Comparison of ENCODE assay signal across 9 mouse cellular contexts in the genomic region with DNA sequence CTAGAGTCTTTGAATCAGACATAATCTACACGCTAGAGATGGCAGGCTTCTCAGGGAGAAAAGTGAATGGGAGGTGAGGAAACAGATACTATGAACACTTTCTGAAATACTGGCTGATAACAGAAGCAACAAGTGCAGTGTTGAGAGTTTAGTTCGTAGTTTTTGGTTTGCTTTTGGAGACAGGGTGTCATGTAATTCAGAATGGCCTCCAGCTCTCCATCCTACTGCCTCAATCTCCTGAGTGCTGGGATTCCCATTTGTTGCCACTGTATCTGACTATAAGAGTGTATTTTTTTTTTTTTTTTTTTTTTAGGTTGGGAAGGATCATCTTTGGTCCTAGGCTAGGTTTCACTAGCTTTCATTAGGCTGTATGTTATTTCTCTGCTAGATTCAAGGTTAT. TPM values are rescaled to one million over a fixed set of nuclear protein-coding genes. Genes with fewer than 3 reads are reported as not detected.
DNase-seq lines count a peak whose midpoint lies in the region; ATAC-seq and TF ChIP-seq lines count a peak whose summit lies in the region.
"Had no signal": no experiment of that assay in that cellular context is flagged by ENCODE, and none has a peak within 500 bp of the region (broad histone marks: within the 10 kb centered on the region; RNA-seq: fewer than 3 reads in every experiment).

No protein-coding gene starts in this region.

- peak overlapping the region; percentile 92 for H3K4me2 ChIP-seq in heart, embryonic 13.5 days
- peak overlapping the region; percentile 40; the same call in 1 of the 2 replicates for H3K4me2 ChIP-seq in CH12.LX (ENCODE audit: insufficient read depth, low read depth, poor library complexity, severe bottlenecking)
- peak overlapping the region; percentile 76 for H3K4me2 ChIP-seq in forebrain, embryonic 14.5 days (ENCODE audit: low read length)
- peak overlapping the region; percentile 95 for H3K4me2 ChIP-seq in liver, embryonic 13.5 days

- no peak for TF ChIP-seq POLR2A in CH12.LX (IDR thresholded peaks at IDR 0.05; ENCODE audit: low read depth, low read length)

- no peak for TF ChIP-seq CTCF in CH12.LX (conservative IDR thresholded peaks at IDR 0.05 in 1 of 2, IDR thresholded peaks at IDR 0.05 in 1 of 2; ENCODE audit: low read depth in 2 of 2, low read length in 2 of 2)

- dilution Hi-C loops in CH12.LX (cut with MboI; ENCODE audit: extremely low pct_ligation_motif_present, extremely low pct_unique_long_range_greater_than_20kb, low sequenced_read_pairs), result no loop called here

- H3K79me2 ChIP-seq in CH12.LX (replicated peaks; ENCODE audit: control insufficient read depth, extremely low read depth, insufficient read depth, poor library complexity, severe bottlenecking), result peaks cover 26% of the 10 kb centered on the region

- DNase-seq in heart, adult 18-20 months, result no peak
- no peak for DNase-seq in CH12.LX (ENCODE audit: extremely low read depth)
- no peak for DNase-seq in forebrain, embryonic 14.5 days (ENCODE audit: low spot score)
- DNase-seq in liver, embryonic 13.5 days, result no peak
- DNase-seq in left cerebral cortex, adult 8-10 months (ENCODE audit: low spot score in 2 of 2), result no peak
- DNase-seq in urinary bladder, postnatal 36 days (ENCODE audit: low spot score in 2 of 2), result no peak
- DNase-seq in left cerebral cortex, postnatal 25 days (ENCODE audit: low spot score in 2 of 2), result no peak
- DNase-seq: thymus, postnatal 25 days had no signal

- H3K27ac ChIP-seq in heart, embryonic 13.5 days (replicated peaks), result peak overlapping the region; percentile 98
- no peak overlapping the region for H3K27ac ChIP-seq in CH12.LX (ENCODE audit: insufficient read depth, low read depth)
- no peak overlapping the region for H3K27ac ChIP-seq in forebrain, embryonic 14.5 days (ENCODE audit: low read depth, low read length)
- H3K27ac ChIP-seq in liver, embryonic 13.5 days, result peak overlapping the region; percentile 91

- no peaks in the 10 kb centered on the region for H3K9me3 ChIP-seq in heart, embryonic 13.5 days
- no peaks in the 10 kb centered on the region for H3K9me3 ChIP-seq in CH12.LX (replicated peaks; ENCODE audit: low read length)
- H3K9me3 ChIP-seq in forebrain, embryonic 14.5 days (replicated peaks; ENCODE audit: control insufficient read depth, low read length), result no peaks in the 10 kb centered on the region
- H3K9me3 ChIP-seq in liver, embryonic 13.5 days (replicated peaks), result no peaks in the 10 kb centered on the region

- peak overlapping the region; percentile 99 for H3K9ac ChIP-seq in heart, embryonic 13.5 days
- H3K9ac ChIP-seq in CH12.LX (ENCODE audit: insufficient read depth, low read depth), result peak overlapping the region; percentile 32; the same call in 1 of the 2 replicates
- H3K9ac ChIP-seq in forebrain, embryonic 14.5 days (ENCODE audit: low read length), result no peak overlapping the region
- peak overlapping the region; percentile 95 for H3K9ac ChIP-seq in liver, embryonic 13.5 days

- in situ Hi-C loops in CH12.LX (cut with MboI; ENCODE audit: low pct_ligation_motif_present, low pct_unique_long_range_greater_than_20kb, low sequenced_read_pairs), result no loop called here

- TF ChIP-seq EP300 in CH12.LX (IDR thresholded peaks at IDR 0.05; ENCODE audit: low read length), result no peak

- 32% methylated on average over 2 of the region's 2 CpGs for WGBS in heart, embryonic 13.5 days
- 81% methylated on average over 2 of the region's 2 CpGs for WGBS in forebrain, embryonic 14.5 days
- 19% methylated on average over 2 of the region's 2 CpGs for WGBS in liver, embryonic 13.5 days (ENCODE audit: insufficient replicate concordance)

- no peaks in the 10 kb centered on the region for H3K27me3 ChIP-seq in heart, embryonic 13.5 days (replicated peaks)
- H3K27me3 ChIP-seq in CH12.LX (replicated peaks), result no peaks in the 10 kb centered on the region
- no peaks in the 10 kb centered on the region for H3K27me3 ChIP-seq in forebrain, embryonic 14.5 days (replicated peaks; ENCODE audit: control insufficient read depth, insufficient read depth, low read length)
- no peaks in the 10 kb centered on the region for H3K27me3 ChIP-seq in liver, embryonic 13.5 days

- H3K4me3 ChIP-seq in heart, embryonic 13.5 days, result peak overlapping the region; percentile 96
- H3K4me3 ChIP-seq in CH12.LX (replicated peaks in 1 of 3; ENCODE audit: low read depth in 2 of 3, low read length in 2 of 3, poor library complexity in 1 of 3), result no peak overlapping the region
- H3K4me3 ChIP-seq in forebrain, embryonic 14.5 days (ENCODE audit: low read depth, low read length), result no peak overlapping the region
- peak overlapping the region; percentile 89 for H3K4me3 ChIP-seq in liver, embryonic 13.5 days (replicated peaks)

- ATAC-seq in heart, embryonic 13.5 days (ENCODE audit: extremely low read depth, insufficient number of reproducible peaks, low FRiP score, low TSS enrichment), result no peak
- no peak for ATAC-seq in forebrain, embryonic 14.5 days
- no peak for ATAC-seq in liver, embryonic 13.5 days (ENCODE audit: low read depth)

- intact Hi-C loops in left cerebral cortex, postnatal 25 days (cut with DNase I), result loop anchor here (10.0 kb wide), 1 partner anchor 93 kb away; the partner anchor contains the start of genes Arfip2, Gm45799 and Timm10b

- TF ChIP-seq RAD21 in CH12.LX (IDR thresholded peaks at IDR 0.05; ENCODE audit: low read depth, low read length), result no peak

- H3K4me1 ChIP-seq in heart, embryonic 13.5 days, result peaks cover 44% of the 10 kb centered on the region
- peaks cover 11 to 63% of the 10 kb centered on the region in 2 experiments for H3K4me1 ChIP-seq in CH12.LX (ENCODE audit: control insufficient read depth in 1 of 2, insufficient read depth in 2 of 2)
- peaks cover 3% of the 10 kb centered on the region; the same call in 1 of the 2 replicates for H3K4me1 ChIP-seq in forebrain, embryonic 14.5 days (ENCODE audit: control insufficient read depth, insufficient read depth, low read length)
- peaks cover 65% of the 10 kb centered on the region for H3K4me1 ChIP-seq in liver, embryonic 13.5 days (replicated peaks)

- H3K36me3 ChIP-seq in heart, embryonic 13.5 days, result peaks cover 56% of the 10 kb centered on the region
- H3K36me3 ChIP-seq in CH12.LX (replicated peaks in 1 of 2; ENCODE audit: control insufficient read depth in 1 of 2, insufficient read depth in 1 of 2, low read length in 1 of 2), result peaks cover 48 to 56% of the 10 kb centered on the region in 2 experiments
- H3K36me3 ChIP-seq in forebrain, embryonic 14.5 days (ENCODE audit: control insufficient read depth, insufficient read depth, low read length), result peaks cover 45% of the 10 kb centered on the region
- H3K36me3 ChIP-seq in liver, embryonic 13.5 days, result peaks cover 53% of the 10 kb centered on the region

RNA-seq across cellular contexts. Expression of gene Rrp8, which starts 1.1 kb away (rescaled TPM):
- 25.0 and 25.1 TPM in 2 replicates for polyA plus RNA-seq in heart, embryonic 13.5 days (2015; fragmentation: Nextera tagmentation; extraction: Ambion mirVana)
- total RNA-seq in heart, adult 18-20 months (2021), result 10 to 100 TPM in 1 of 2 experiments, 1 to 10 TPM in 1; 9.6 to 14.5 TPM
- total RNA-seq in CH12.LX (2012; rRNA removed), result 28.7 and 43.7 TPM in 2 replicates
- total RNA-seq in CH12.LX (2014; rRNA removed), result 57.3 and 66.0 TPM in 2 replicates
- 84.2 and 133 TPM in 2 replicates for polyA plus RNA-seq in CH12.LX (2012; ENCODE audit: insufficient read length, low read depth)
- 19.3 and 20.3 TPM in 2 replicates for polyA plus RNA-seq in forebrain, embryonic 14.5 days (2014; fragmentation: Nextera tagmentation; extraction: Ambion mirVana)
- 25.2 and 27.4 TPM in 2 replicates for polyA plus RNA-seq in liver, embryonic 13.5 days (2015; fragmentation: Nextera tagmentation; extraction: Ambion mirVana)
- 10 to 100 TPM; 12.5 to 15.5 (median 13.8) TPM for total RNA-seq in left cerebral cortex, adult 8-10 months (2022)
- 10 to 100 TPM; 11.0 to 12.6 TPM for total RNA-seq in left cerebral cortex, postnatal 25 days (2021)

RNA-seq across cellular contexts. Expression of gene Ilk, which starts 1.9 kb away (rescaled TPM):
- polyA plus RNA-seq in heart, embryonic 13.5 days (2015; fragmentation: Nextera tagmentation; extraction: Ambion mirVana), result 354 and 386 TPM in 2 replicates
- 10 to 100 TPM; 75.0 to 75.7 TPM for total RNA-seq in heart, adult 18-20 months (2021)
- total RNA-seq in CH12.LX (2012; rRNA removed), result 32.4 and 32.6 TPM in 2 replicates
- total RNA-seq in CH12.LX (2014; rRNA removed), result 40.3 and 42.6 TPM in 2 replicates
- polyA plus RNA-seq in CH12.LX (2012; ENCODE audit: insufficient read length, low read depth), result 45.9 and 51.1 TPM in 2 replicates
- polyA plus RNA-seq in forebrain, embryonic 14.5 days (2014; fragmentation: Nextera tagmentation; extraction: Ambion mirVana), result 207 and 214 TPM in 2 replicates
- polyA plus RNA-seq in liver, embryonic 13.5 days (2015; fragmentation: Nextera tagmentation; extraction: Ambion mirVana), result 125 and 138 TPM in 2 replicates
- total RNA-seq in left cerebral cortex, adult 8-10 months (2022), result 10 to 100 TPM; 74.3 to 83.2 (median 81.6) TPM
- 10 to 100 TPM; 75.7 to 77.6 TPM for total RNA-seq in left cerebral cortex, postnatal 25 days (2021)

RNA-seq across cellular contexts. Expression of gene Taf10, which starts 5.9 kb away (rescaled TPM):
- 120 and 134 TPM in 2 replicates for polyA plus RNA-seq in heart, embryonic 13.5 days (2015; fragmentation: Nextera tagmentation; extraction: Ambion mirVana)
- total RNA-seq in heart, adult 18-20 months (2021), result 100 to 1,000 TPM in 1 of 2 experiments, 10 to 100 TPM in 1; 94.8 to 120 TPM
- total RNA-seq in CH12.LX (2012; rRNA removed) (259 and 331 TPM in 2 replicates), CH12.LX (2014; rRNA removed) (259 and 461 TPM in 2 replicates)
- polyA plus RNA-seq in CH12.LX (2012; ENCODE audit: insufficient read length, low read depth), result 297 and 330 TPM in 2 replicates
- 116 and 164 TPM in 2 replicates for polyA plus RNA-seq in forebrain, embryonic 14.5 days (2014; fragmentation: Nextera tagmentation; extraction: Ambion mirVana)
- polyA plus RNA-seq in liver, embryonic 13.5 days (2015; fragmentation: Nextera tagmentation; extraction: Ambion mirVana), result 130 and 158 TPM in 2 replicates
- 100 to 1,000 TPM in 3 of 4 experiments, 10 to 100 TPM in 1; 97.4 to 118 (median 113) TPM for total RNA-seq in left cerebral cortex, adult 8-10 months (2022)
- 100 to 1,000 TPM; 116 to 119 TPM for total RNA-seq in left cerebral cortex, postnatal 25 days (2021)

RNA-seq across cellular contexts. Expression of gene Tpp1, which starts 13.7 kb away (rescaled TPM):
- polyA plus RNA-seq in heart, embryonic 13.5 days (2015; fragmentation: Nextera tagmentation; extraction: Ambion mirVana), result 80.7 and 88.2 TPM in 2 replicates
- total RNA-seq in heart, adult 18-20 months (2021), result 10 to 100 TPM; 39.1 to 52.2 TPM
- total RNA-seq in CH12.LX (2012; rRNA removed) (25.1 and 29.9 TPM in 2 replicates), CH12.LX (2014; rRNA removed) (13.8 and 19.1 TPM in 2 replicates)
- 45.4 and 49.1 TPM in 2 replicates for polyA plus RNA-seq in CH12.LX (2012; ENCODE audit: insufficient read length, low read depth)
- polyA plus RNA-seq in forebrain, embryonic 14.5 days (2014; fragmentation: Nextera tagmentation; extraction: Ambion mirVana), result 41.1 and 44.3 TPM in 2 replicates
- polyA plus RNA-seq in liver, embryonic 13.5 days (2015; fragmentation: Nextera tagmentation; extraction: Ambion mirVana), result 51.2 and 63.6 TPM in 2 replicates
- 10 to 100 TPM; 62.2 to 81.2 (median 67.1) TPM for total RNA-seq in left cerebral cortex, adult 8-10 months (2022)
- 10 to 100 TPM; 54.2 to 60.3 TPM for total RNA-seq in left cerebral cortex, postnatal 25 days (2021)

RNA-seq across cellular contexts. Expression of gene Dchs1, which starts 49.2 kb away (rescaled TPM):
- 4.7 and 5.9 TPM in 2 replicates for polyA plus RNA-seq in heart, embryonic 13.5 days (2015; fragmentation: Nextera tagmentation; extraction: Ambion mirVana)
- total RNA-seq in heart, adult 18-20 months (2021), result 1 to 10 TPM; 6.0 to 7.3 TPM
- total RNA-seq in CH12.LX (2012; rRNA removed), result 0.04 TPM in 1 of 2 replicates, not detected in the other
- not detected in 2 replicates for total RNA-seq in CH12.LX (2014; rRNA removed)
- polyA plus RNA-seq in CH12.LX (2012; ENCODE audit: insufficient read length, low read depth), result 0.03 TPM in 1 of 2 replicates, not detected in the other
- 18.3 and 21.7 TPM in 2 replicates for polyA plus RNA-seq in forebrain, embryonic 14.5 days (2014; fragmentation: Nextera tagmentation; extraction: Ambion mirVana)
- 0.73 and 0.74 TPM in 2 replicates for polyA plus RNA-seq in liver, embryonic 13.5 days (2015; fragmentation: Nextera tagmentation; extraction: Ambion mirVana)
- 10 to 100 TPM in 1 of 4 experiments, 1 to 10 TPM in 3; 9.1 to 10.2 (median 9.5) TPM for total RNA-seq in left cerebral cortex, adult 8-10 months (2022)
- total RNA-seq in left cerebral cortex, postnatal 25 days (2021), result 10 to 100 TPM; 10.9 to 11.3 TPM

Comparison
In these comparisons a context has a peak if more than half of its experiments do, and no peak if none do; other contexts are left out.
1. H3K27ac ChIP-seq: peak in heart, embryonic 13.5 days (single experiment) and liver, embryonic 13.5 days (single experiment); none in CH12.LX (single experiment) and forebrain, embryonic 14.5 days (single experiment).
2. H3K4me2 ChIP-seq: peak in every context shown above with its lines; median percentile 95 in liver, embryonic 13.5 days; 92 in heart, embryonic 13.5 days; 76 in forebrain, embryonic 14.5 days; 40 in CH12.LX.
3. H3K4me3 ChIP-seq: peak in heart, embryonic 13.5 days (single experiment) and liver, embryonic 13.5 days (single experiment); none in CH12.LX (0 of 3) and forebrain, embryonic 14.5 days (single experiment).